Mouse (Mus musculus) ZHBTc4 (cell line): Measurements from ENCODE around the gene Gpn2.

Experiments used
- DNase-seq: peaks from one replicate; pipeline ENCODE4 v3.0.0-alpha.2; 2011; ENCODE audit warnings: low read depth, low spot score

Gpn2 gene

DNA sequence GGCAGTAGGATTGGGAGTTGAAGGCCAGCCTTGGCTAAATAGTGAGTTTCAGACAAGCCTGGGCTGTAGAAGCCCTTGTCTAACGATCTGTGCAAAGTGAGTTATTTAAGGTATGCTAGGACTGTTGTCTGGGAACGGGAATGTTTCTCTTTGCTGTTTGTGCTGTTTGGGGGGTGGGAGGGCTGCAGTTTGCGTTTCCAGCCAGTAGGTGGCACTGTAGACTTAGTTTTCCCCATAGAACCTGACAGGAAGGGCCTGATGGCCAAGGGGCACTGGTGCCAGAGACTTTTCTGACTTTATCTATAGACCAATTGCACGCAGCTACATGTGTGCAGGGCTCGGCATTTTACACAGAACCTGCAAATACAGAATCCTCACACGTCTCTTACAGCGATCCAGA is 8.4 kb downstream of the Gpn2 start:
- peak; percentile 66 for DNase-seq

DNA sequence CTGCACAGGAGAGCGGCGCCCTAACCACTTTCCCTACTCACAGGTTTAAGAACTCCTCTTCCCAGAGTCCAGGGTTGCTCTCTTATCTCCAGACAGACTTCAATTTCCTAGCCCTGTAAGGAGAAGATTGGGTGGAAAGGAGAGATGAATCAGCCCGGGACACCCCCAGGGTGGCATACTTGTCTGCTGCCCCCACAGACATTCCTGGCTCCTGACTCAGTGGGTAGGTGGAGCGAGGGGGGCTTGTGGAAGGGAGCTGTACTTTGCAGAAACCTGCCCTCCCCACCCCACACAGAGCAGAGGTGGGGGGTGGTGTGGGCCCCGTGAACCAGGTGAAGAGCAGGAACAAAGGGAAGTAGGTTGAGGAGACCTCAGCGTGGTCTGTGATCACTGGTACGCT is 11.4 kb downstream of the Gpn2 start:
- DNase-seq, result no peak

DNA sequence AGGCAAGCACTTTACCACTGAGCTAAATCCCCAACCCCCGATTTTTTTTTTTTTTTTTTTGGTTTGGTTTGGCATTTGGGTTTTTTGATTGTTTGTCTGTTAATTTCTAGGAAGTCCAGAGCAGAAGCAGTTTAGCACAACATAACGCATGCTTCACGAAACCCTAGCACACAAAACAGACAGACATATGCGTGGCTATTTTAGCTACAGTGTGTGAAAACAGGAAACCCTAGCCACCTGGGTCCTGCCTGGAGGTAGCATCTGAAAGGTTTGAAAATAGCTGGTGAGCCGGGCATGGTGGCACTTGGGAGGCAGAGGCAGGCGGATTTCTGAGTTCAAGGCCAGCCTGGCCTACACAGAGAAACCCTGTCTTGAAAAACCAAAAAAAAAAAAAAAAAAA is 11.9 kb downstream of the Gpn2 start:
- DNase-seq, result no peak

DNA sequence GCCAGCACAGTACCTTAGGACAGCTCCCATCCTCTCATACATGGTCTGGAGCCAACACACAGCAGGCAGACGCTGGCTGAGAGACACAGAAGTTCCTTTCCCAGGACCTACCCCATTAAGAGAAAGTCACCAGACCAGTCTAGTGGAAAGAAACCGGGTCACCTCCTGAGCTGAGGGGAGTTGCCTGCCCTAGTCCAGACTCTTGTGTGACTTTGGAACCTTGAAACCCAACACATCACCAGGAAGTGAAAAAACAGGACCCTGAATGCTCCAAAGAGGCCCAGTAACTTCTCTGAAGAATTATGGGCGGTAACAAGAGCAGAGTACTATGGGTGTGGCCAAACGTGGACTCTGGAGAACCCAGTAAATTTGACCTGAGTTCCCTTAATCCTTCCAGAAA is 14.5 kb downstream of the Gpn2 start:
- peak; percentile 66 for DNase-seq

DNA sequence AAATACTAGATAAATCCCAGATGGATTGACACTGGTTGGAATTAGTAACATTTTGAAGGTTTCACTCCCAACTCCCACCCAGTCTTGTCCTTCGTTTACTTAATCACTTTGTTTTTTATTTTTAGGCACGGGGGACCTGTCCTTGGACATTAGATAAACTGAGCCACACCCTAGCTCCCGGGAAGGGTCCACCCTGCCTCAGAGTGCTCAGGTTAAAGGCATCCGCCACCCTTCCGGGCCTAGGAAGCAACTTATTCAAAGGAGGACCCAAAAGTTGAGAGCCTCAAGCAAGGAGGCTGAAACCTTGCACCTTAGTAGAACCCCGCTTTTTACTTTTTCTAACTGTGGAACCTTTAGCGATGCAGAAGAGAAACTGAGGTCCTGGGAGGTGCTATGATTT is 15.0 kb downstream of the Gpn2 start:
- DNase-seq, result no peak

DNA sequence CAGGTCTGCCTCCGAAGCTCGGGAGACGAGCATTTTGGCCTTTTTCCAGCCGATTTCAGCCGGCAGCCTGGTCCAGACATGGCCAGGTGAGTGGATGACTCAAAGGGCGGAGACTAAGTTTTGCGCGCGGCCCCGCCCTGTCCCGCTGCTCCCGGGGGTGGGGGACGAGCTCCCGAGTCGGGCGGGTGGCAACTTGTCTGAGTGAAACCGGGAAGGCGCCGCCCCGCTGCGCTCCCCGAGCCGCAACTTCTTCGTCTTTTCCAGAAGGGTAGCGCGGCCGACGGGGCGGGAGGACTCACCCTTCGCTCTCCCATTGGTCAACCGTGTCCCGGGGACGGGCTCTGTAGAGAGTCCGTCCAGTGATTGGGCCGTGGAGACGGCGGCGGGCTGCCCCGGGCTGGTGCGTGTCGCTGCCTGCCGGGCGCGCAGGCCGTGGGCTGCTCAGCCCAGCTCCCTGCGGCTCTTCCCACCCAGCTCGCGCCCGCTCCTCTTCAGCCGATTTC is 15.5 kb downstream of the Gpn2 start:
- DNase-seq, result peak; percentile 92

DNA sequence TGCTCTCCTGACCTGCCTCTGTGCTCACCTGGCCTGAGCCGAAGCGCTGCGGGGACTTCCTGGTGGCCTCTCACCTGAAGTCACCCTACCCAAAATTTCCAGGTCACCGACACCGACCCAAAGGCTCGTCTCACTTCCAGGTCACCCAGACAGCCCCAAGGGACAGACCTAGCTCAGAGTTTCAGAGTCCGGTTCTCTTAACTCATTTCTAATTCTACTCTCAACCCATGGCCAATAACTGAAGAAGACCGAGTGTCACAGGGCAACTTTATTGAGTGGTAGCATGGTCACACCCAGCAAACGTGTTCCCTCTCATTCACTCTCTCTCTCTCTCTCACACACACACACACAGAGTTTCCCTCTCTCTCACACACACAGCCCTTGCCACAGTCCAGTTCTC is 16.1 kb downstream of the Gpn2 start:
- DNase-seq, result no peak

DNA sequence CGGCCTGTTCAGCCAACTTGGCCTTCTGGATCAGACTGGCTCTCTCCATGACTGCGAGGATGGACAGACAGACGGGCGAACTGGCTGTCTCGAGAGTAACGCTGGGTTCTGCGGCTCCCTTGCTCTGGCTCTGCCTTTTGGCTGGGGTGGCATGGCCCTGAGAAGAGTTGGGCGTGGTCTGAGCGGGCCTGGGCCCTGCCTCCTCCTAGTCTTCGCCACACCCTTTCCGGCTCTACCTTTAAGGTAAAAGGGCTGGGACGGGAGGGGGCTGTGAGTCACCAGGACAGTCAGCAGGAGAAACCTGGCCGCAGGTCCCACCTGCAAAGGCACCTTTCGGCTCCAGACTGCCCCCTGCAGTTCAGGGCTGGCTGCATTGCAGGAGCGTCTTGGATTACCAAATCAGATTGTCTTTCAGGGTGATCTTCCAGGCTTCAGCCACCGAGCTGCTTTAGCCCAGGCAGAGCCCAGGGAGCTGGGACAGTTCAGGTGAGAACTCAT is 17.6 kb downstream of the Gpn2 start, which contains the start of gene Sfn:
TSS of gene Sfn (minus strand) at position 448 of the 498 bp plus-strand sequence.
- DNase-seq, result peak; percentile 86

DNA sequence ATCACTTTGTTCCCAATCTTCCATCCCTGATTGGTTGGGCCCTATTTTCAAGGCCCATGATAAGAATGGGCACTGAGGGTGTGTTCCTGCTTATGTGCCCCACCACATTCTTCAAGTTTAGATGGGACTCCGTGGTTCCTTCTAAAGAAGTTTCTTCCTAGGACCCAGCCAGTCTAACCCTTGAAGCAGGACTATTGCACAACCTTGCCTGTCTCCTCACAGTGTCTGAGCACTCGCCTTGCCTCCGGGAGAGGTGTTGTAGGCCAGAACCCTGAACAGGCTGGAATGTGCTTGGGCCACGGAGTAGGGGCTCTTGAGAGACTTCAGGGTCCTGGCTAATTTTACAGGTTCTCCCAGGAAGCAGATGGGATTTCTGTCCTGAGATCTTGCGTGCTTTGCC is 18.9 kb downstream of the Gpn2 start:
- DNase-seq, result no peak

DNA sequence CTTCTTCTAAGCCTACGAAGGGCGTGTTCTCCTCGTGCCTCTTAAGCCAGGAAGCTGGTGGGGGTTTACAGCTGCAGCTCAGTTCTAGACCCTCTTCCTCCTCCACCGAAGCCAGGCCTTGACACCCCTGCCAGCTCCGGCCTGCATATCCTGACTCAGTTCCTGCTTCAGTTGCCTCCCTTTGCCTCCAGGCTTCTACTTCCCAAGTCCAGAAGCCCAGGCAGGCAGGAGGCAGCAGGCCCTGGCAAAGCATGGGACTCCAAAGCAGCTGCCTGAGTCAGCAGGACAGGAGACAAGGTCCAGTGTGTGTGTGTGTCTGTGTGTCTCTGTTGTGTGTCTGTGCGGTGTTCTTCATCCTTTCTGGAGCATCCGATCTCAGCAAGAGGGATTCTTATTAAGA is 20.0 kb downstream of the Gpn2 start:
- no peak for DNase-seq

DNA sequence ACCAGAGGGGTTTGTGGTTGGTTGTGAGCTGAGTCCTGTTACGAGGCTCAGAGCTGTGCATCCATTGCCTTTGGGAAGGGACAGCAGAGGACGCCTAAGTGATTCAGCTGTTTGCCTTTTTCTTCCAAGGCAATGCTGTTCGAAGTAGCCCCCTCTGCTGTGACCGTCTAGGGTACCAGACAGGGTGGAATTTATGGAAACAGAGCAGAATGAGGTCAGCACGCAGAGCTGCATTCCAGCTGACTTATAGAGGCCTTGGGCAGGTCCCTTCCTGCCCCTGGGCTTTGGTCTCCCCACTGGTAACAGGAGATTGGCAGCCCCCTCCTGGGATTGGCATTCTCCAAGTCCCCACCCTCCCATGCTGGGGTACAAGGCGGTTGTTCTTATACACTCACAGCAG is 20.7 kb downstream of the Gpn2 start:
- no peak for DNase-seq

DNA sequence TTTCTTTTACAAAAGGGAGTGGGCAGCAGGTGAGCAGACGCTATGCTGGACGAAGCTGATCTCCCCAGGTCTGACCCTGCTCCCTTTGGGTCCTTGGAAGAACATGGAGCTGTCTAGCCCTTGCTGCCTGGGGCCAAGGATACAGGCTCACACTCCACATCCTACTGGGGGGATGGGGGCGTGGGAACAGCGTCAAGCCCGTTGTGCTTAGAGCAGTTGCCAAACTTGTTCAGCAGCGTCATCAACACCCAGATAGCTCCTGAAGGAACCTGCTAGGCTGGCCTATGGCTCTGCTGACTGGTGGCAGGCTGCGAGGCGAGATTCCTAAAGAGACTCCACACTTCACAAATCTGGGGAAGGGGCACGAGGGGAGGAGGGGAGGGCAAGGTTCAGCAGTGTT is 21.2 kb downstream of the Gpn2 start:
- no peak for DNase-seq

DNA sequence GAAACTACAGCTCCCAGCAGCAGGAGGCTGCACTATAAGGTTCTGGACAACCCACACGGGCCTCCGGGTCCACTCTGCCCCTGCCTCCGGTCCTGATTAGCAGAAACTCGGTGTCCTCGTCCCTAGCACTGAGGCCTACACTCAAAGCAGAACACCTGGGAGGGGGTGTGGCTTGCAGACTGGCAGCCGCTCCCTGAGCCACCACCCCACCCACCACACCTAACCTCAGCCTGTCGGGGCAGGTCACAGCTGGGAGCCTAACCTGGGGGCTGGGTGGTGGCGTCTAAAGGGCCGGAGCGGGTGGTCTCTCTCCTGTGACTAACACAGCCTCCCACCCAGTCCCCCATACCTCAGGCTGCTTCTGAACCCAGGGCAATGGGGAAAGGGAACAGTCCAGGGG is 23.1 kb downstream of the Gpn2 start:
- no peak for DNase-seq

DNA sequence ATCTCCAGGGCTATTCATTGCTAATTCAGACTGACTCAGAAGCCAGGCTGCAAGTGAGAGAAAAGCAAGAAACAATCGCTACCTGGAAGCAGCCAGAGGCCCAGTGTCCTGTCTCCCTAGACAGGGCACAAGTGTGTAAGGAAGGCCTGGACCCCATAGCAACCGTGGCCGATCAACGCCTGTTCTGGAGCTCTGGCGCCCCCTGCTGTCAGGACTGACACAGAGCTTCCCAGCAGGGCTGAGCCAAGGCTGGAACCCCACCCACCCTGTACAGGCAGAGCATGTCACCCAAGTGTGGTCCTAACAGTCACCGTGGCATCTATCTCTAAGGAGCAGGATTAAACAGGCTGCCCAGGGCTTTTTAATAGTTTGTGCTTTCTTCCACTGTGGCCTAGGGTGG is 25.6 kb downstream of the Gpn2 start:
- DNase-seq, result peak; percentile 90

DNA sequence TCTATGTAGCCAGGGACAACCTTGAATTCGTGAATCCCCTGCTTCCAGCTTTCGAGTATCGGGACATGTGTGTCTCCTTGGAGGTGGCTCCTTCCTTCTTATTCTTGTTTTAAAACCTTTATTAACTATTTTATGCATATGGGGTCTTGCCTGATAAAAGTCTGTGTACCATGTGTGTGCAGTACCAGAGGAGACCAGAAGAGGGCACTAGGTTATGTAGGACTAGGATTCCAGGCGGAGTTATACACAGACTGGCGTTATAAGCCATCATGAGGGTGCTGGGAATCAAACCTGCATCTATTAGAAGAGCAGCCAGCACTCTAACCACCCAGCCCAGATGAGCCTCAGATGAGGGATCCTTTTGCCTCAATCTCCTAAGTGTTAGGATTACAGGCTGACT is 27.7 kb downstream of the Gpn2 start:
- peak; percentile 86 for DNase-seq

DNA sequence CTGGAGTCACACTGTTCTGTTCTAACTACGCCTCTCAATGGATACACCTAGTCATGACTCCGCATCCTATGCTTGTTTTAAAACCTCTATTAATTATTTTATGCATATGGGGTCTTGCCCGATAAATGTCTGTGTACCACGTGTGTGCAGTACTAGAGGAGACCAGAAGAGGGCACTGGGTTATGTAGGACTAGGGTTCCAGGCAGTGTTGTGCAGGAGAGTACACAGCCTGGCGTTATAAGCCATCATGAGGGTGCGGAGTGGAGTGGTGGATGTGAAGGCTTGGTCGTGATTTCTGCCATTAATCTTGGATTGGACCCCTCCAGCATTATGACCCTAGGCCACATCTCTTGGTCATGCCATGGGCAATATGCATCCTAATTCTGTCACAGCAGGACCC is 28.3 kb downstream of the Gpn2 start:
- peak; percentile 70 for DNase-seq

DNA sequence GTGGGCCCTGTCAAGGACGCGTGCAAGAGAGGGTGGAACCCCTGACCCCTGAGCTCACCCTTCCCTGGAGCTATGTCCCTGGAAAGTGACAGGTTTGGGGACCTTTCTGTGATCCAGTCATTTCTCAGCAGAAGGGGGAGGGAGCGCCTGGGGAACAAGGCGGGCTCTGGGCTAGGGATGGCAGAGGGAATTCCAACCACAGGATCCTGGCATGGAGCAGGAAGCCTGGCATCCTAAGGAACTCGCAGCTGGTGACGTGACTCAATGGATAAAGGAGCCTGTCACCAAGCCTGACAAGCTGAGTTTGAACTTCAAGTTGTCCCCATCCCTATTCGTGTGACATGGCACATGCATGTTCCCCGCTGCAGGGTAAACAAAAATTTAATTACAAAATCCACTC is 28.9 kb downstream of the Gpn2 start:
- DNase-seq, result no peak

DNA sequence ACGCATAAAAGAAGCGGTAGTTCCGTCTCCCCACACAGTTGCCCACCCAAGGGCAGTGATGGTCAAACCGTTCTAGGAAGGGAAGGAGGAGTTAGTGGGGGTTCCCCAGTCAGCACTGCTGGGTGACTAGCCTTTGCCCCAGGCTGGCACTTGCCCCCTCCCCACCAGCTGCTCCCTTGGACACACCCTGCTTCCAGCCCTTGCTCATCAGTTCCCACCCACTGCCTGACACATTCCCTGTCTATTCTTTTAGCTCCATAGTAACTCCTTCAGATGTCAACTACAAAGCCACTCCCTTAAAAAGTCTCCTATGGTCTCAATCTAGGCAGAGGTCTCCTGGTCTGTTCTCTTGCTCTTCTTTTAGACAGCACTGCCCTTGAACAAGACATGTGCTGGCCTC is 29.7 kb downstream of the Gpn2 start:
- DNase-seq, result no peak

DNA sequence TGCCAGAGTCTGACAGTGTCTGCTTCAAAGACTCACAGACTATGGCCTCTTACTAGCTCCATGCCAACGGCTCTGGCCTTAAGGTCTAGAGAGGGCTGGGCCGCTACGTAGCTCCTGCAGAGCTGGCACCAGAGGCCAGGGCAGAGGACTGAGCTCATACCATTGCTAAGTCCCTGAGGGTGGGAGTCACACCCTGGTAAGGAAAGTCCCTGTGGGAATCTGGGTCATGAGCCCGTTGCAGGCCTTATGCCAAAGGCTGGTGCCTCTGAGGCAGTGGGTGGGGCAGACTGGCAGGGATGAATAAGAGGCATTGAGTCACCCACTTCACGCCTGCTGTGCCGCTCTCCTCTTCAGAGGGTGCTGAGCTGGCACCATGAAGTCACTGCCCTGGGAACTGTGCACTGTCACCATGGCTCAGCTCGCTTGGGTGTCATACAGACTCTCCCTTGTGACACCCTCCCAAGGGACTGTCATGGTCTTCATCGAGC is 30.2 kb downstream of the Gpn2 start:
- no peak for DNase-seq

DNA sequence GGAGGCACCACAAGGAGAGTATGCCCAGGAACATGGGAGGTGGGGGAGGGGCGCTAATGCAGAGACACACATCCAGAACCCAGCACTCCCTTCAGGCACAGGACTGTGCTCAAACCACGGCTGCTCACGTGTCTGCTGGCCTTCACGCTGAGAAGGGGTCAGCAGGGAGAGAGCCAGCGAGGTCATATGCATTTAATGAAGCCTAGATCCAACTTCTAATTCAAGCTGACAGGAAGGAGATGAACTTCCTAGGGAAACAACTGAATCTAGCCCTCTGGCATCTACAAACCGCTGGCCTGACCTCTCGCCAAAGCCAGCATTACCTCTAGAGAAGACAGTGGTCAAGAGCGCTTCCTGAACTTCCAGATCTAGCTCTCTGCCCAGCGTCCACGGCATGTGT is 31.3 kb downstream of the Gpn2 start:
- DNase-seq, result no peak

DNA sequence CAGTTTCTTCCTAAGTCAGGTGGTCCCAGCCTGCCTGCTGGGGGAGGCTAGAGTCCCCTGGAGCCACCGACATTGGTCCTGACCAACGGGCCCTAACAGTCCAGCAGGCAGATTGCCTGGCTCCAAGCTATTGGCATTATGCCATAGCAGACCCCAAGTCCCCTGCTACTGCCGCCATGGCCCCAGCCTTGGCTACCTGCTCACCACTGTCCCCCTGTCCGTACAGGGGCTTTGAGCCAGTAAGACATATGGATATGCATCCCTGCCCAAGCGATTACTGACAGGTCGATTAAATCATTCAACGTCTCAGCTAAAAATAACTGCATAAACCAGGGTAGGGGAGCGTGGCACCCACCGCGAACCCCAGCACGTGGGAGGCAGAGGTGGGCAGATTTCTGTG is 33.8 kb downstream of the Gpn2 start:
- DNase-seq, result no peak

DNA sequence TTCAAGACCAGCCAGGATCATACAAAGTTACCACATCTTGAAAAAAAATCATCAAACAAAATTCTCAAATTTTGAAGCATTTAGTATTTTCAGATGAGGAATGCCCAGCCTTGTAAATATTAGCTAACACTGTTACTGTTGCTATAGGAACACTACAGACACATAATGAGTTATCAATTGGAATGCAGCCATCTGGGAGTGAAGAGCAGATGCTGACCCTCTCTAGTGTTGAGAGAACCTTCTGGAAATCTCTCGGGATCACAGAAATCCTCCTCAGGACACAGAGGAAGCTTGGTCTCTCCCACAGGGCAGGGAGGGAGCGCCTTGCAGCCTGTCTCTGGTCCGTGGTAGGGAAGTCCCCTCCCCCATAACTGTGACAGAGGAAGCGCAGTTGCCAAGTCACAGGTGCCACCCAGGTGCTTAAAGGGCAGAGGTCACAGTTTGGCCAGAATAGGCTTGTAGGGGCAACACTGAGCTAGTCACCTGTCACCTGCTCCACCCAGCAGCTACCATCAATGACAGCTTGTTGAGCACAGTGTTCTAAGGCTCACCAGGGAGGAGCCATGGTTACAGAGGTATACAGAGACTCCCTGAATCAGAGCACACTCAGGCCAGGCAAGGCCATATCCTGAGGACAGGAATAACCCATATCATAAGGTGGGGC is 35.4 kb downstream of the Gpn2 start:
- DNase-seq, result no peak

DNA sequence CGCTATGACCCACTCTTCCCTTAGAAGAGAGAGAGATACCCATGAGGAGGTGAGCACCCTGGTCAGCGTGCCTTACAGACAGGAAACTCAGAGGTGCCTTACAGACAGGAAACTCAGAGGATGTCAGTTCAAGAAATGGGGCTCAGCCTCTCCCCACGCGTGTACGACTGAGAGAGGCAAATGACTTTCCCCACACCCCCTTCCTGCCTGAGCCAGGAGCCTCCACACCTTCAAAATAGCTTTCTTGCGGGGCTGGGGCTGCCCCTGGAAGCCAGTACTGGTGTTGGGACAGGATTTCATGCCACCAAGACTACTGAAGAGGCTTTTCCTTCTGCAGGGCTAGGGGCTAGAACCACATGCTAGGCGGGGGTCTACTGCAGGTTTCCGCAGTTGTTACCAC is 36.5 kb downstream of the Gpn2 start:
- DNase-seq, result no peak
